Mouse (Mus musculus) cortical plate, adult 2 months (tissue): ENCODE results near the gene Nes.

Source experiments
- CTCF ChIP-seq: fragments of 200-500 bp; IDR thresholded peaks from 2 replicates; pipeline ENCODE4 v1.5.1; 2011; ENCODE audit warnings: mild to moderate bottlenecking, control low read depth, low read length; ENCODE audit not compliant: insufficient read depth; ENCODE audit errors: extremely low read depth
- POLR2A ChIP-seq: fragments of 200-500 bp; IDR thresholded peaks from 2 replicates; pipeline ENCODE4 v1.6.1; 2011; ENCODE audit warnings: mild to moderate bottlenecking, low read length, control low read depth; ENCODE audit not compliant: insufficient read depth; ENCODE audit errors: extremely low read depth

- TF ChIP-seq CTCF (no peak), POLR2A (no peak)
Measured at GRCm38 (mm10) chr3:88000816-88001595, 30.1 kb downstream of the Nes start.
